Mouse (Mus musculus): ENCODE measurements around the gene Rnf216.

- TF ChIP-seq CTCF (IDR thresholded peaks at IDR 0.05; ENCODE audit: low read depth, low read length) (no peak), POLR2A (IDR thresholded peaks at IDR 0.05; ENCODE audit: borderline replicate concordance, low read depth, low read length) (no peak)
Observed at GRCm38 (mm10) chr5:142960775-142961271, 152.0 kb downstream of the Rnf216 start.
